Mouse (Mus musculus): ENCODE measurements around the gene Umad1. TPM values are rescaled to one million over a fixed set of nuclear protein-coding genes. Genes with fewer than 3 reads are reported as not detected.
"Not testable (repeated sequence)": the region's sequence is repeated elsewhere in the genome, so short reads cannot be mapped to it uniquely, and the experiment has no call there.

The Umad1 gene
- polyA plus RNA-seq, 1 experiment from 2014 or later: 31.2 TPM

DNA sequence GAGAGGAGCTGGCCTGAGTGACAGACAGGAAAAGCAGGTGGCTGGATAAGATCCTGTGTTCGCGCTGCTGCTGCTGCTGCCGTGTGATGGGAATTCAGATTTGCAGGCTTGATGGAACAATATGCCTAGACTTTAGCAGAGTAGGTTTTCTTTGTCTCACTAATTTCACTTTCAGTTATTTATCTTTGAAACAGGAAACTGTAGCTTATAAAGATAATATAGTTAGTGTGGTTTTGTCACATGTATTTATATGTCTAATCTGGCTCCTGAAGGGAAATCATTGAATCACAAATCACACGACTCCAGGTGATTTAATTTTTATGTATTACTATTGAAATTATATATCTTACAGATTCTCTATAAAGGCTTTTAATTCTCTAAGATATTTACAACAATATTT lies 24.2 kb downstream of the Umad1 start:
- Histone ChIP-seq H3K27ac (no peak overlapping the region), H3K9ac (no peak overlapping the region), H3K4me2 (replicated peaks) (no peak overlapping the region), H3K4me1 (no peaks in the 10 kb centered on the region), H3K36me3 (no peaks in the 10 kb centered on the region), H3K4me3 (no peak overlapping the region), H3K27me3 (no peaks in the 10 kb centered on the region), H3K9me3 (replicated peaks) (no peaks in the 10 kb centered on the region)
- ATAC-seq (ENCODE audit: low FRiP score): no peak
- WGBS: 82% methylated on average over 4 of the region's 4 CpGs

GRCm38 (mm10) chr6:8285401-8285960 lies 26.4 kb downstream of the Umad1 start:
- Histone ChIP-seq H3K27ac (no peak overlapping the region), H3K9me3 (replicated peaks) (no peaks in the 10 kb centered on the region), H3K9ac (no peak overlapping the region), H3K4me3 (no peak overlapping the region), H3K36me3 (no peaks in the 10 kb centered on the region), H3K27me3 (no peaks in the 10 kb centered on the region), H3K4me1 (no peaks in the 10 kb centered on the region), H3K4me2 (replicated peaks) (no peak overlapping the region)
- no peak for ATAC-seq (ENCODE audit: low FRiP score)
- 86% methylated on average over 3 of the region's 3 CpGs for WGBS

DNA sequence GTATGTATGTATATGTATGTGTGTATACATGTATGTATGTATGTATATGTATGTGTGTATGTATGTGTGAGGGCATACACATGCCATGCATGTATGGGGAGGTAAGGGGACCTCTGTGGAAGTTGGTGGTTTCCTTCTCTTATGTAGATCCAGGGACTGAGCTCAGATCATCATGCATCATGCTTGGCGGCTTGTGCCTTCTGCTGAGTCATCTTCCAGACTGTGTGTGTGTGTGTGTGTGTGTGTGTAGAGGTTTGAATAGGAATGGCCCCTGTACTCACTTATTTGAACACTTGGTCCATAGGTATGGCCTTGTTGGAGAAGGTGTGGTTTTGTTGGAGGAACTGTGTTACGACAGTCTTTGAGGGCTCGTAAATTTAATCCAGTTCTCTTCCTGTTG lies 27.1 kb downstream of the Umad1 start:
- no peaks in the 10 kb centered on the region for H3K9me3 ChIP-seq (replicated peaks)
- H3K9ac ChIP-seq: no peak overlapping the region
- H3K27me3 ChIP-seq: no peaks in the 10 kb centered on the region
- ATAC-seq (ENCODE audit: low FRiP score): no peak
- no peak overlapping the region for H3K4me3 ChIP-seq
- no peak overlapping the region for H3K27ac ChIP-seq
- no peaks in the 10 kb centered on the region for H3K4me1 ChIP-seq
- 98% methylated on average over 3 of the region's 3 CpGs for WGBS
- no peak overlapping the region for H3K4me2 ChIP-seq (replicated peaks)
- no peaks in the 10 kb centered on the region for H3K36me3 ChIP-seq

- WGBS: 83% methylated on average over 4 of the region's 4 CpGs
These were observed 29.9 kb downstream of the Umad1 start for GRCm38 (mm10) chr6:8288755-8289580.

DNA sequence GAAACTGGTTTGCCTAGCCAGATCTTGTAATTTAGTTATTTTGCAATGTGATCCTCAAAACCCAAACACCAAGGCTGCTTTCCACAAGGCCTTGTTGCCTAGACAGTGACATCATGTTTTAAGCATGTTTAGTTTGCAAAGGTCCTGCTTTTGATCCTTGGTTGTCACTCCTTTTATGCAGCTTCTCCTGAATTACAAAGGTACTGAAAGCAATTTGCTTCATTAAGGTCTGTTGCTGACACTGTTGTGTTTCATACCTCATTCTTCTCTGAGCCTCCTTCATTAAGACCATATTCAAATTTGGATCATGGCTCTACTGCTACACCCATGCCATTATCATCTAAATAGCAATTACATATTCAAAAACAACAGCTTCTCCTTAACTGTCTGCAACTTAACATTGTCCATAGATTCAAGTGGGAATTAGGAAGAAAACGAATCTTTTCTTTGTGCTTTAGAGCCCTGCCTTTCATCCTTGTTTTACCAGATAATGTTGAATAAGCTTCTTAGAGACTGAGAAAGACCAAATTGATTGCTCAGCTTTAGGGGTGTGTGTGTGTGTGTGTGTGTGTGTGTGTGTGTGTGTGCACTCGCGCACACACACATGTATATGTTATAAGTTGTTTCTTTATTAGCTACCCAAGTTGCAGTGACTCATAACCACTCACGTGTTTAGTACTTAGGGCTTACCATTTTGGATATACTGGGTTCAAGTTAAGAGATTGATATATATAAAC lies 35.1 kb downstream of the Umad1 start:
- Histone ChIP-seq H3K9me3 (replicated peaks) (no peaks in the 10 kb centered on the region), H3K4me2 (replicated peaks) (no peak overlapping the region), H3K27ac (no peak overlapping the region), H3K36me3 (no peaks in the 10 kb centered on the region), H3K9ac (no peak overlapping the region), H3K4me1 (no peaks in the 10 kb centered on the region), H3K4me3 (no peak overlapping the region), H3K27me3 (no peaks in the 10 kb centered on the region)
- ATAC-seq (ENCODE audit: low FRiP score): no peak
- 87% methylated on average over 4 of the region's 4 CpGs for WGBS

More at GRCm38 (mm10) chr6:8288755-8289580, 29.9 kb downstream of the Umad1 start:
- no peak overlapping the region for H3K4me3 ChIP-seq
- H3K27me3 ChIP-seq: no peaks in the 10 kb centered on the region
- H3K4me2 ChIP-seq (replicated peaks): no peak overlapping the region
- no peaks in the 10 kb centered on the region for H3K36me3 ChIP-seq
- H3K9ac ChIP-seq: no peak overlapping the region
- H3K4me1 ChIP-seq: no peaks in the 10 kb centered on the region
- no peak overlapping the region for H3K27ac ChIP-seq
- no peaks in the 10 kb centered on the region for H3K9me3 ChIP-seq (replicated peaks)
- ATAC-seq (ENCODE audit: low FRiP score): no peak

- Histone ChIP-seq H3K36me3 (no peaks in the 10 kb centered on the region), H3K4me3 (no peak overlapping the region), H3K27ac (no peak overlapping the region), H3K4me2 (replicated peaks) (no peak overlapping the region), H3K9me3 (replicated peaks) (no peaks in the 10 kb centered on the region), H3K27me3 (no peaks in the 10 kb centered on the region), H3K9ac (no peak overlapping the region), H3K4me1 (no peaks in the 10 kb centered on the region)
- WGBS: 87% methylated on average over 6 of the region's 6 CpGs
- no peak for ATAC-seq (ENCODE audit: low FRiP score)
These were observed 40.2 kb downstream of the Umad1 start for GRCm38 (mm10) chr6:8299066-8299863.

- Histone ChIP-seq H3K4me1 (no peaks in the 10 kb centered on the region), H3K4me3 (no peak overlapping the region), H3K27me3 (no peaks in the 10 kb centered on the region), H3K9ac (no peak overlapping the region), H3K27ac (no peak overlapping the region), H3K9me3 (replicated peaks) (no peaks in the 10 kb centered on the region), H3K4me2 (replicated peaks) (no peak overlapping the region), H3K36me3 (no peaks in the 10 kb centered on the region)
- WGBS: 85% methylated on average over 6 of the region's 6 CpGs
- ATAC-seq (ENCODE audit: low FRiP score): no peak
These were observed 49.0 kb downstream of the Umad1 start for GRCm38 (mm10) chr6:8307878-8308775.

- no peaks in the 10 kb centered on the region for H3K4me1 ChIP-seq
- H3K4me3 ChIP-seq: no peak overlapping the region
- ATAC-seq (ENCODE audit: low FRiP score): no peak
- no peak overlapping the region for H3K9ac ChIP-seq
- no peak overlapping the region for H3K27ac ChIP-seq
- no peak overlapping the region for H3K4me2 ChIP-seq (replicated peaks)
- no peaks in the 10 kb centered on the region for H3K27me3 ChIP-seq
- H3K9me3 ChIP-seq (replicated peaks): no peaks in the 10 kb centered on the region
- no peaks in the 10 kb centered on the region for H3K36me3 ChIP-seq
- WGBS: 90% methylated on average over 2 of the region's 2 CpGs
These were observed 53.5 kb downstream of the Umad1 start for GRCm38 (mm10) chr6:8312554-8312953.

DNA sequence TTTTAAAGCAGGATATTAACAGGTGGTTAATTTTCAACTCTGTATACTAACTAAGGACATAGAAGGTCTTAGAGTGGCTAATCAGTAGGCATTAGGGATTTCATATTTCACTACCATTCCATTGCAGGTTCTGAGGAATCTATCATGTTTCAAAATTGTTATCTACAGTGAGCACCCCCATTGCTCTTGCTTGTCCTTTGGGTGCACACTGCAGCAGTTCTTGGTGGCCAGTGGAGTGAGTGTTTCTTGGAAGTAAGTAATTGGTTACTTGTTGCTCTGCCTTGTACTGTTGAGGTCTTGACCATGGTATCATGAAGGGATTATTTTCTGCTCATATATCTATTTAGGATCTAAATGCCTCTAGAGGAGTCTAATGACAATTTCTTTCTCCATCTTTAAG lies 57.1 kb downstream of the Umad1 start:
- H3K9me3 ChIP-seq (replicated peaks): no peaks in the 10 kb centered on the region
- H3K9ac ChIP-seq: no peak overlapping the region
- no peak for ATAC-seq (ENCODE audit: low FRiP score)
- no peaks in the 10 kb centered on the region for H3K4me1 ChIP-seq
- no peak overlapping the region for H3K4me2 ChIP-seq (replicated peaks)
- no peak overlapping the region for H3K27ac ChIP-seq
- H3K27me3 ChIP-seq: no peaks in the 10 kb centered on the region
- H3K36me3 ChIP-seq: no peaks in the 10 kb centered on the region
- H3K4me3 ChIP-seq: no peak overlapping the region

- Histone ChIP-seq H3K27me3 (no peaks in the 10 kb centered on the region), H3K36me3 (no peaks in the 10 kb centered on the region), H3K9ac (no peak overlapping the region), H3K4me1 (no peaks in the 10 kb centered on the region), H3K4me3 (no peak overlapping the region), H3K9me3 (replicated peaks) (no peaks in the 10 kb centered on the region), H3K27ac (no peak overlapping the region), H3K4me2 (replicated peaks) (no peak overlapping the region)
- 96% methylated on average over 2 of the region's 2 CpGs for WGBS
- no peak for ATAC-seq (ENCODE audit: low FRiP score)
These were observed 60.5 kb downstream of the Umad1 start for GRCm38 (mm10) chr6:8319591-8319990.

- not testable (repeated sequence) for H3K4me2 ChIP-seq (replicated peaks); H3K36me3 ChIP-seq; H3K4me1 ChIP-seq; ATAC-seq (ENCODE audit: low FRiP score); H3K9ac ChIP-seq; H3K9me3 ChIP-seq (replicated peaks); H3K27ac ChIP-seq; H3K4me3 ChIP-seq; H3K27me3 ChIP-seq
- WGBS: 99% methylated on average over 3 of the region's 3 CpGs
These were observed 72.4 kb downstream of the Umad1 start for GRCm38 (mm10) chr6:8331496-8331895.
